Mouse (Mus musculus) megakaryocyte progenitor cell, adult 5-6 weeks (primary cell): Measurements from ENCODE around the gene Prg4. TPM values are rescaled to one million over a fixed set of nuclear protein-coding genes. Genes with fewer than 3 reads are reported as not detected.

Experiments
- ATAC-seq: replicated peaks from 2 replicates; pipeline ENCODE4 v1.8.0; 2016; ENCODE audit warnings: mild to moderate bottlenecking, moderate TSS enrichment, inconsistent platforms; ENCODE audit not compliant: poor library complexity
- total RNA-seq, 2 experiments: library from RNA; stranded (forward) in 1 of 2; stranded (reverse) in 1 of 2; fragments of 157-497, 149-512 nt in 1 of 2; fragments of 200-1000 nt in 1 of 2; gene quantifications; 2 replicates each; pipeline versions ENCODE4 v1.2.3 to v1.2.4; 2015 to 2017

The Prg4 gene
- total RNA-seq (2015) (not detected in 2 replicates), total RNA-seq (2017) (not detected in 2 replicates)

- no peak for ATAC-seq
Measured at GRCm38 (mm10) chr1:150466132-150466531, at the start of gene Prg4. Gene Prg4 (minus strand): TSS chr1:150466165.

DNA sequence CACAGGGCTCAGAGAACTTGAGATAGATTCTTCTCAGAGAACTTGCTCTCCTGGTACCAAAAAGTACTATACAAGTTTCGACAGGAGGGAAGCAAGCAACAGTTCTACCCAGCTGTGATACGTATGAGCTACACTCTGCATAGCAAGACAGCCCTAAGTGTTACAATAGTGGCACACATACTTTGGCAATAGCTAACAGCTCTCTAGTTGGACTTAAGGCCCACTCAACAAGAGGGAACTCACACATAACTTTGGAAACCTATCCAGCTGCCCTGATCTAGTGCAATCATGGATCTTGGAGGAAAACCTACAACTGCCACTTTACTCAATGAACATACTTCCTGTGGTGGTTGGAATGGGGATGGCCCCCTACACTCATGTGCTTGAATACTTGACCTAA, 47.1 kb upstream of the Prg4 start:
- no peak for ATAC-seq

DNA sequence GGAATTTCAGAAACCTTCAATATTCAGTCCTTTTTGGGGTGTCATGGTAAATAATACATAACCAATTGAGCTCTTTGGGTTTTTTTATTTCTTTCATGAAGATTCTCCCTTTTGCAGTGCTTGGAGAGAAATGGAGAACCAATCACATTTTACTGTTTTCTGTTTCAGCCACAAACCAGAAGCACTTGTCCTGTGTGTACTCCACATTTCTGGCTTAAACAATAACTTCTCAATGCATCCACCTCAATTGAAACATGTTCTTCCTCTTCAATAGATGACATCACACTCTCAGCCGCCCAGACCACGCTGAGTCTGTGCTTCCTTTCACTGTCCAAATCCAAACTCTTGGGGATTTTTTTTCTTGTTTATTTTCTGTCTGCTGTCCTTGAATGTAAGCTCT, 39.8 kb upstream of the Prg4 start:
- ATAC-seq: peak; percentile 52

DNA sequence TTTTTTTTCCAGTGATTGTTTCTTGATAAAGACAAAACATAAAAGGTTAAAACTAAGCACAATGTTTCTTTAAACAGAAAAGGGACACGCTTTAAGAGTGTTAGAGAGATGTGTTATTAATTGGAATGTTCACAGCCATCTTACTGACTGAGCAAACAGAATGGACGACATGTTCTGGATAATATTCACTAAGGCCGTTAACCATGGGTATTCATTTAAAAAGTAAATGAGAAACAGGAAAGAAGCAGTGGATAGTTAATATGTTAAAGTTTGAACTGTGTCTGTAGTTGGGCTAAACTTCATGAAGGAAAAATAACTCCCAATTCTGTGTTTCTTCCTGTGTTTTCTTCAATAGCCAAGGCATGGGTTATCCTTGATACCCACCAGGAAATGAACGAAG, 37.4 kb upstream of the Prg4 start:
- ATAC-seq: no peak

DNA sequence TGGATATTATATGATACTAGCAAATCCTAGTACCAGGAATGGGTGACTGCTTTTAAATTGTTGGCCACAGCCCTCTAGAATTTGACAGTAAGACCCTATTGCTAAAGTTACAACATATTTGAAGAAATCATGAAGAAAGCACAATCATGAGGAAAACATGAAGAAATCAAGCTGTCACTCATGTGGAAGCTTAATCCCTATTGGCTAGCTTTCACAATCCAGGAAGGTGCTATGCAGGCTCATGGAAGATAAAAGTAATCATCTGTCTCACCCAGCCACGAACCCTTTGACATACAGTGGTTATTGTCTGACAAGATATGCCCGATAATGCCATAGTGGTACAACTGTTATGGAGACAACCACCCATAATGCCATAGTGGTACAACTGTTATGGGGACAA, 32.2 kb upstream of the Prg4 start:
- peak; percentile 51 for ATAC-seq

- ATAC-seq: peak; percentile 75
Measured at GRCm38 (mm10) chr1:150497690-150498089, 31.7 kb upstream of the Prg4 start.

- peak; percentile 65 for ATAC-seq
Measured at GRCm38 (mm10) chr1:150496626-150497302, 30.8 kb upstream of the Prg4 start.

DNA sequence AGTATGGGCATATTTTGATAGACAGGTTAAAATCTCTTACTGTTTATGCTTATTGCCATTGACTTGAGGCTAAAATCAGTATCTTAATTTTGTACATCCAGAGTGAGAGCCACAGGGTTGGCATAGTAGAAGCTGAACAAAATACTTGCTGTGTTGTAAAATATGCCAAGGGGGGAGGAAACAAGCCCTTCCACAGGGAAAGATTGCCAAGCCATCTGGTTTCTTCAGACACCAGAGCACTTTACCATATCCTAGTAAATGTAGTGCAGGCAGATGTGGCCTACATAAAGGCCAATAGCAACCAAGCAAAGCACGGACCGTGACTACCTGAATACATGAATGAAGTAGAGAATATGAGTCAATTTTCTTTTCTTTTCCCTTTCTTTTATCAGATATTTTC, 23.2 kb upstream of the Prg4 start:
- no peak for ATAC-seq

DNA sequence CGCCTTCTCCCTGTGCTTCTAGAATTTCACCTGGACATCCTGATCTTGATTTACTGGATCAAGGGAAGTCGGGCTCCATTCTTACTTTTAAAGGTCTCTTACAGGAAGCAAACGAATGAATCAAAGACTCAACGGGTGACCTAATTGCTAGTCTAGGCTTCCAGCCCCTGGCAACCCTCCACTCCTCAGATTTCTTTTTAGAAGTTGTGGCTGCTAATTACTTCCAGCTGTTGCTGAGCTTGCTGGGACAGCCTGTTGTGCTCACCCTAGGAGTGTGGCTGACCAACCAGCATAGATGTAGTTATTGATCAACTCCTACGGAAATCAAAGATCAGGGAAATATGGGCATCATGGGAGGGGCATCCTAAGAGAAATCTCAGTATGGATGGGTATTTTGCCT, 14.7 kb upstream of the Prg4 start:
- no peak for ATAC-seq

DNA sequence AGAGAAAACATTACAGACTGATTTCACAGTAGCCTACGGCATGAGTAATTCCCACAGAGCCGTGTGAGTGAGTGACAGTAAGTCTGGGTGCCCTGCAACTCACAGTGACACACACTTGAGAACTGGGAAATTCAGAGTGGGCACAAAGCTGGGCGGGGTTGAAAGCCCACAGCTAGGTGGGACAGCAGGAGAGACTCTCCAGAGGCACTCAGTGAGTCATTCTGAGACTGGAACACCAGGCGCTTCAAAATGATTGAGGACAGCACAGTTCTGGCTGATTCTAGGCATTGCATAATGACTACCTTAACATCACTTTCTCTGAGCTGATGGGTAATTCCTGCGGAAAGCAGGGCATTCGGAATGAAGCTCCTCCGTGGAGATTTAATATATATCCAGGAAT, 6.6 kb upstream of the Prg4 start:
- no peak for ATAC-seq

GRCm38 (mm10) chr1:150469992-150470391, 4.0 kb upstream of the Prg4 start:
- ATAC-seq: peak; percentile 95

DNA sequence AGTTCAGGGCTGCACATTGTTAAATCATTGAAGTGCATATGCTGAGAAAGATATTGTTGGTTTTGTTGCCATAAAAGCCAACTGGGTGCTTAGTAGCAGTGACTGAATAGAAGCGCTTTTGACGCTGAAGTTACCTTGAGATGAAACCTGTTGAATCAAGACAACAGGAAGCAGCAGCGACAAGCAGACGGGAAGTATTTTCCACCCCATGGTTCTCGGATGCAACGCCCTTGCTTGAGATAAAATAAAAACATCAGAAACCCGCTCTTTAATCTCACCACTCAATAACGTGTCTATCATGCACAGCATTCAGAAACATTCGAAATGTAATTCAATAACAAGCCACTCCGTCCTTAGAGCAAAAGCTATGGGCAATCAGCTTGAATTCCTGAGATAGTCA, 601 bp downstream of the Prg4 start:
- ATAC-seq: no peak

DNA sequence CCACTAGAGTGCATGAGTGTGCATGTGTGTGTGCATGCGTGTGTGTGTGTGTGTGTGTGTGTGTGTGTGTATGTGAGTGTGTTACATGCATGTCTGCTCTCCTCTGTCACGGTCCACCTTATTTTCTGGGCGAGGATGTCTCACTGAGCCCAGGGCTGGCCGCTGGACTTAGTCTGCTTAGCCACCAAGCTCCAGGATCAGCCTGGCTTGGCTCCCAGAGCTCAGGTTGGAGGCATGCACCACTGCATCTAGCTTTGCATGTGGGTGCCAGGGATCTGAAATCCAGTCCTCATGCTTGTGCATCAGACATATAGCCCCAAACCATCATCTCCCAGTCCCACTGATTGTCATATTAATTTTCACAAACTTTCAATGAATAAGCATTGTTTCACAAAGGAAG, 2.3 kb downstream of the Prg4 start:
- no peak for ATAC-seq

GRCm38 (mm10) chr1:150463068-150463467, 2.9 kb downstream of the Prg4 start:
- no peak for ATAC-seq

DNA sequence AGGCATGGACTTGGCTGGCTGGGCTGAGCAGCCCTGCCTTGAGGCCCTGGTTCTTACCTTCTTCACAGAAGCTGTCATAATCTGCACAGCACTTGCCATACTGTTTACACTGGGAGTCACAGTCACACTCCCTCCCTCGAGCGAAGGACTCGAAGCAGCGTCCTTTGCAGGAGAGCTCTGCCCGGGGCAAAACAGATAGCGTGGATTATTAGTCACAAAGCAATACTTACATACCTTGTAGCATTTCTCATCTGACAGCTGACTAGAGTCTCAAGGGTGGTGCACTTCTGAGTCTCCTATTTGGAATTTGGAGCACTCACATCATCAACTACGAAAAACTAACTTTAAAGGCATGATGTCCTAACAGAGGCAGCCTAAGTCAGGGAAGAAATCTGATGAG, 5.4 kb downstream of the Prg4 start:
- ATAC-seq: no peak

DNA sequence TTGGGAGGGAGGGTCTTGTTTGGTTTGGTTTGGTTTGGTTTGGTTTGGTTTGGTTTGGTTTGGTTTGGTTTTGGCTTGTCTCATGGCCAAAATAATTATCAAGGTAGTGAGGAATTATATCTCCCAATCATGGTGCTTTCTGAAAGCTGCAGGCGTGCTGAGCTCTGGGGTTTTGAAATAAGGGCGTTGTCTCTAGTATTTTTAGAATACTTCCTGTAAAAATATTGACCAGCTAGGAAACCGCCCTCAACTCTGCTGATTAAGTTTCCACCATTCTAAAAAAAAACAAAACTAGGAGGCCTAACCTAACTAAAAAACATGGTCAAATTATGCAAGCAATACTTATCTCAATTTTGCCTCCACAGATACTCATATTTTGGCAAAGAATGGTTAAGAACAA, 6.4 kb downstream of the Prg4 start:
- ATAC-seq: peak; percentile 69

GRCm38 (mm10) chr1:150458977-150459376, 7.0 kb downstream of the Prg4 start:
- ATAC-seq: peak; percentile 26

GRCm38 (mm10) chr1:150441731-150442130, 24.2 kb downstream of the Prg4 start:
- 0 out of 2 replicates have a peak, but pooled peaks have one; percentile 17 for ATAC-seq

- no peak for ATAC-seq
Measured at GRCm38 (mm10) chr1:150438641-150439040, 27.3 kb downstream of the Prg4 start.

DNA sequence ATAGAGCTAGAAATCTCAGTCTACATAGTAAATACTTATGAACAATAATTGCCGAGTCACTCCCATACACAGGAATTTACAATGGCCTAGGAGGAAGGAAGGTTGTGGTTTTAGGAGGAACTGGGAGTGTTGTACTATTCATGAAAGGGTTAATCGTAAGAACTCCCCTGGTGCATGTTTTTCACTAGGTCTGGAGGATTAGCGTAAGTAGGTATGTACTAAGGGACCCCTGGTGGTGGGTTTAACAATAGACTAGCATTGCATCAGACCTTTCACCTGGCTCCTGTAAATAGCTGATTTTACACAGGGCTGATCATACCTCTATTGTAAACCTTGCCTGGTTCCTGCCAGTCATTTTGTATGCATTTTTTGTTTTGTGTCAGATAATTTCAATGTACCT, 39.7 kb downstream of the Prg4 start:
- 0 out of 2 replicates have a peak, but pooled peaks have one; percentile 26 for ATAC-seq

DNA sequence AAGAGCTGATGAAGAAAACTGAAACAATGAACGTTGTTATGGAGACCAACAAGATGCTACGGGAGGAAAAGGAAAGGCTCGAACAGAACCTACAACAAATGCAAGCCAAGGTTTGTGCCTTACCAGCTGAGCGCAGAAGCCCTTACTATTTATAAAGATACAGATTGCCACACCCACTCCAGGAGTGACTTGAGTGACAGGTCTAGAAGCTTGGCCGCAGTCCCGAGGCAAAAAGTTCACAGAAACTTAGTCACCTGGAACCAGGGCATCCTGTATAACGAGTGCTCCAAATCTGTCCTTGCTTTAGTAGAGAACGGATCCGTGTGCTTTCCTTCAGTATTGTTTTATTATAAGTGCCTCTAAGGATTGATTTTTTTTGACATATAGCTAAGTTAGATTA, 40.3 kb downstream of the Prg4 start:
- no peak for ATAC-seq

- no peak for ATAC-seq
Measured at GRCm38 (mm10) chr1:150418426-150418825, 47.5 kb downstream of the Prg4 start.

- peak; percentile 50; the same call in 1 of the 2 replicates for ATAC-seq
Measured at GRCm38 (mm10) chr1:150416006-150416405, 50.0 kb downstream of the Prg4 start.
